Mouse (Mus musculus) MEL (cell line): ENCODE results near the gene Rgma. TPM values are rescaled to one million over a fixed set of nuclear protein-coding genes. Genes with fewer than 3 reads are reported as not detected.

Source experiments
- DNase-seq: peaks from one replicate; pipeline ENCODE4 v3.0.0; 2011; ENCODE audit warnings: low read depth, low spot score
- H3K27ac ChIP-seq: 2 replicates; pipeline ENCODE4 v1.5.1; 2012; ENCODE audit warnings: low read depth, mild to moderate bottlenecking, control low read depth, low read length, moderate library complexity; ENCODE audit not compliant: control insufficient read depth
- H3K27me3 ChIP-seq, 2 experiments: fragments of 150-350 bp in 1 of 2; sonication (generic) in 1 of 2; 2 replicates each; pipeline ENCODE4 v1.6.1; 2012; ENCODE audit warnings: low read length in 2 of 2, mild to moderate bottlenecking in 2 of 2, improper control_type of control experiment in 1 of 2, moderate library complexity in 1 of 2; ENCODE audit not compliant: insufficient read depth in 2 of 2, control insufficient read depth in 1 of 2
- H3K36me3 ChIP-seq, 2 experiments: 2 replicates each; pipeline ENCODE4 v1.6.1; 2012 to 2014; ENCODE audit warnings: low read length in 2 of 2, improper control_type of control experiment in 1 of 2, inconsistent platforms in 1 of 2, mild to moderate bottlenecking in 1 of 2; ENCODE audit not compliant: insufficient read depth in 2 of 2, control insufficient read depth in 1 of 2
- H3K4me1 ChIP-seq, 2 experiments: fragments of 150-350 bp in 1 of 2; sonication (generic) in 1 of 2; 2 replicates each; pipeline ENCODE4 v1.6.1; 2012; ENCODE audit warnings: low read length in 2 of 2, improper control_type of control experiment in 1 of 2, mild to moderate bottlenecking in 1 of 2; ENCODE audit not compliant: insufficient read depth in 2 of 2, control insufficient read depth in 1 of 2
- H3K4me3 ChIP-seq, 2 experiments: fragments of 150-350 bp in 1 of 2; sonication (generic) in 1 of 2; 2 replicates each; pipeline ENCODE4 v1.5.1; 2012; ENCODE audit warnings: low read depth in 2 of 2, low read length in 2 of 2, mild to moderate bottlenecking in 2 of 2, moderate library complexity in 2 of 2, control low read depth in 1 of 2, improper control_type of control experiment in 1 of 2; ENCODE audit not compliant: control insufficient read depth in 1 of 2, insufficient read depth in 1 of 2
- H3K79me2 ChIP-seq: 2 replicates; pipeline ENCODE4 v1.6.1; 2012; ENCODE audit warnings: mild to moderate bottlenecking, low read length, moderate library complexity; ENCODE audit not compliant: control insufficient read depth, poor library complexity, insufficient read depth
- H3K9ac ChIP-seq: 2 replicates; pipeline ENCODE4 v1.6.1; 2012; ENCODE audit warnings: low read depth, mild to moderate bottlenecking, control low read depth, low read length, moderate library complexity; ENCODE audit not compliant: control insufficient read depth, poor library complexity, severe bottlenecking
- H3K9me3 ChIP-seq: fragments of 150-350 bp; sonication (generic); replicated peaks from 2 replicates; pipeline ENCODE4 v1.6.1; 2012; ENCODE audit warnings: mild to moderate bottlenecking, low read length, improper control_type of control experiment, moderate library complexity; ENCODE audit not compliant: insufficient read depth
- BHLHE40 ChIP-seq: IDR thresholded peaks from 2 replicates; pipeline ENCODE4 v1.6.1; 2012; ENCODE audit warnings: low read depth, mild to moderate bottlenecking, inconsistent platforms, low read length, improper control_type of control experiment, borderline replicate concordance
- CHD1 ChIP-seq: IDR thresholded peaks from 2 replicates; pipeline ENCODE4 v1.6.1; 2012; ENCODE audit warnings: low read depth, mild to moderate bottlenecking, inconsistent platforms, low read length, improper control_type of control experiment
- CHD2 ChIP-seq: IDR thresholded peaks from 2 replicates; pipeline ENCODE4 v1.6.1; 2011; ENCODE audit warnings: low read length, improper control_type of control experiment
- E2F4 ChIP-seq: IDR thresholded peaks from 2 replicates; pipeline ENCODE4 v1.6.1; 2011; ENCODE audit warnings: low read depth, low read length, improper control_type of control experiment, borderline replicate concordance
- ELF1 ChIP-seq: IDR thresholded peaks from 2 replicates; pipeline ENCODE4 v1.6.1; 2014; ENCODE audit warnings: low read depth, mild to moderate bottlenecking, inconsistent platforms, low read length, improper control_type of control experiment, moderate library complexity
- ETS1 ChIP-seq: IDR thresholded peaks from 2 replicates; pipeline ENCODE4 v1.6.1; 2012; ENCODE audit warnings: low read depth, mild to moderate bottlenecking, inconsistent platforms, low read length, improper control_type of control experiment, moderate library complexity
- GABPA ChIP-seq: IDR thresholded peaks from 2 replicates; pipeline ENCODE4 v1.6.1; 2012; ENCODE audit warnings: low read depth, mild to moderate bottlenecking, inconsistent platforms, low read length, improper control_type of control experiment, moderate library complexity
- GATA1 ChIP-seq: IDR thresholded peaks from 2 replicates; pipeline ENCODE4 v1.6.1; 2011; ENCODE audit warnings: low read depth, low read length, improper control_type of control experiment
- HCFC1 ChIP-seq: IDR thresholded peaks from 2 replicates; pipeline ENCODE4 v1.6.1; 2012; ENCODE audit warnings: low read depth, mild to moderate bottlenecking, inconsistent platforms, low read length, improper control_type of control experiment, moderate library complexity
- KAT2A ChIP-seq: conservative IDR thresholded peaks from 2 replicates; pipeline ENCODE4 v1.6.1; 2012; ENCODE audit warnings: low read depth, low read length, improper control_type of control experiment, inconsistent platforms
- MAFK ChIP-seq: IDR thresholded peaks from 2 replicates; pipeline ENCODE4 v1.6.1; 2011; ENCODE audit warnings: low read depth, mild to moderate bottlenecking, low read length, improper control_type of control experiment, borderline replicate concordance
- MAX ChIP-seq: IDR thresholded peaks from 2 replicates; pipeline ENCODE4 v1.6.1; 2011; ENCODE audit warnings: low read length, improper control_type of control experiment
- MXI1 ChIP-seq: IDR thresholded peaks from 2 replicates; pipeline ENCODE4 v1.6.1; 2011; ENCODE audit warnings: mild to moderate bottlenecking, low read depth, low read length, improper control_type of control experiment
- MYB ChIP-seq: IDR thresholded peaks from 2 replicates; pipeline ENCODE4 v1.6.1; 2011; ENCODE audit warnings: mild to moderate bottlenecking, low read depth, low read length, improper control_type of control experiment
- MYC ChIP-seq: IDR thresholded peaks from 2 replicates; pipeline ENCODE4 v1.6.1; 2011; ENCODE audit warnings: low read depth, mild to moderate bottlenecking, low read length, improper control_type of control experiment, moderate library complexity
- NELFE ChIP-seq: IDR thresholded peaks from 2 replicates; pipeline ENCODE4 v1.6.1; 2011; ENCODE audit warnings: low read depth, low read length, improper control_type of control experiment
- NRF1 ChIP-seq: IDR thresholded peaks from 2 replicates; pipeline ENCODE4 v1.6.1; 2014; ENCODE audit warnings: low read depth, mild to moderate bottlenecking, inconsistent platforms, low read length, improper control_type of control experiment, moderate library complexity; ENCODE audit not compliant: poor library complexity, insufficient read depth, severe bottlenecking
- POLR2A ChIP-seq, 2 experiments: IDR thresholded peaks; 2 replicates each; pipeline ENCODE4 v1.6.1; 2011 to 2012; ENCODE audit warnings: low read length in 2 of 2, mild to moderate bottlenecking in 2 of 2, control low read depth in 1 of 2, improper control_type of control experiment in 1 of 2, low read depth in 1 of 2, moderate library complexity in 1 of 2; ENCODE audit not compliant: control insufficient read depth in 1 of 2, insufficient read depth in 1 of 2, poor library complexity in 1 of 2
- POLR2AphosphoS5 ChIP-seq: IDR thresholded peaks from 2 replicates; pipeline ENCODE4 v1.6.1; 2012; ENCODE audit warnings: low read depth, borderline replicate concordance, mild to moderate bottlenecking, inconsistent platforms, low read length, moderate library complexity, mixed read lengths
- RAD21 ChIP-seq: IDR thresholded peaks from 2 replicates; pipeline ENCODE4 v1.6.1; 2011; ENCODE audit warnings: mild to moderate bottlenecking, low read depth, low read length, improper control_type of control experiment
- RCOR1 ChIP-seq: IDR thresholded peaks from 2 replicates; pipeline ENCODE4 v1.6.1; 2012; ENCODE audit warnings: low read depth, mild to moderate bottlenecking, inconsistent platforms, low read length, improper control_type of control experiment
- SIN3A ChIP-seq: IDR thresholded peaks from 2 replicates; pipeline ENCODE4 v1.6.1; 2012; ENCODE audit warnings: low read length, improper control_type of control experiment, inconsistent platforms
- TCF12 ChIP-seq: IDR thresholded peaks from 2 replicates; pipeline ENCODE4 v1.6.1; 2014; ENCODE audit warnings: low read depth, mild to moderate bottlenecking, inconsistent platforms, low read length, improper control_type of control experiment, moderate library complexity
- USF2 ChIP-seq, 2 experiments: IDR thresholded peaks; 2 replicates each; pipeline ENCODE4 v1.6.1; 2011 to 2012; ENCODE audit warnings: improper control_type of control experiment in 2 of 2, low read length in 2 of 2, borderline replicate concordance in 1 of 2, inconsistent platforms in 1 of 2, low read depth in 1 of 2, mild to moderate bottlenecking in 1 of 2; ENCODE audit not compliant: insufficient read depth in 1 of 2
- ZC3H11A ChIP-seq: IDR thresholded peaks from 2 replicates; pipeline ENCODE4 v1.6.1; 2012; ENCODE audit warnings: low read depth, mild to moderate bottlenecking, inconsistent platforms, low read length, improper control_type of control experiment
- ZNF384 ChIP-seq: IDR thresholded peaks from 2 replicates; pipeline ENCODE4 v1.6.1; 2012; ENCODE audit warnings: low read depth, mild to moderate bottlenecking, inconsistent platforms, low read length, improper control_type of control experiment
- polyA plus RNA-seq, 2 experiments: library from polyadenylated mRNA; stranded (reverse) in 1 of 2; unstranded in 1 of 2; fragments of >175 nt in 1 of 2; fragments of >200 nt in 1 of 2; gene quantifications; 2 replicates each; pipeline versions ENCODE4 v1.2.1 to v1.2.4; 2012; ENCODE audit warnings: low replicate concordance in 2 of 2, low read depth in 1 of 2; ENCODE audit not compliant: insufficient read length in 2 of 2, insufficient read depth in 1 of 2, missing spikeins in 1 of 2
- total RNA-seq: library from RNA; depleted of rRNA; stranded (reverse); fragments of 300-350 nt; gene quantifications from 2 replicates; pipeline ENCODE4 v1.2.3, GENCODE M21; 2012

Gene Rgma
- total and polyA plus RNA-seq, 3 experiments, result not detected

GRCm38 (mm10) chr7:73427794-73428193 is 52.5 kb downstream of the Rgma start:
- Histone ChIP-seq H3K4me3 (no peak overlapping the region), H3K9ac (no peak overlapping the region), H3K9me3 (no peaks in the 10 kb centered on the region), H3K4me1 (no peaks in the 10 kb centered on the region), H3K27me3 (no peaks in the 10 kb centered on the region), H3K79me2 (no peaks in the 10 kb centered on the region), H3K27ac (no peak overlapping the region), H3K36me3 (peaks cover 0 to 8% of the 10 kb centered on the region in 2 experiments; a peak in 2 of 4 replicates)
- no peak for DNase-seq
- no peak for TF ChIP-seq BHLHE40
- TF ChIP-seq GABPA, result no peak
- no peak for TF ChIP-seq ZNF384
- no peak for TF ChIP-seq KAT2A
- no peak for TF ChIP-seq CHD1
- TF ChIP-seq RAD21, result no peak
- no peak for TF ChIP-seq GATA1
- no peak for TF ChIP-seq POLR2AphosphoS5
- TF ChIP-seq TCF12, result no peak
- TF ChIP-seq MAX, result no peak
- TF ChIP-seq ZC3H11A, result no peak
- no peak for TF ChIP-seq ELF1
- no peak for TF ChIP-seq NELFE
- TF ChIP-seq POLR2A (IDR thresholded peaks at IDR 0.05; ENCODE audit: control insufficient read depth in 1 of 2, insufficient read depth in 1 of 2, low read depth in 1 of 2, low read length in 2 of 2, poor library complexity in 1 of 2), result no peak
- no peak for TF ChIP-seq CHD2
- no peak for TF ChIP-seq RCOR1
- no peak for TF ChIP-seq E2F4
- no peak for TF ChIP-seq MYB

DNA sequence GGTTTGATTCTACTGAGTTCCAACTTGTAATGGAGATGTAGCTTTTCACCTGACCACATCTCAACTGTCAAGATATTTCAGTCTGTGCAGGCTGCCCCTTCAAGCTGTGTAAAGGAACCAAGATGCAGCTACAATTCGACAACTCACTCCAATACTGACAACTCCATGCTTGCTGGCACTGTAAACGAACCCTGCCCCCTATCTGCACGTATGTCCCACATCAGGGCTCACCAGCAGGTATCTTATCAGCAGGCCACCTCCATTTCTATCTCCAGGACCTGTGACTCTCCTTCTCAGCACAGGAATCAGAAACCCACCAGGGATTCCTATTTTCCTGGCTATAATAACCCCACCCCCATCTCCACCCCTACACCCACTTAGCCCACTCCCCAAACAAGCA is 53.2 kb downstream of the Rgma start:
- no peak overlapping the region for H3K9ac ChIP-seq
- peaks cover 0 to 10% of the 10 kb centered on the region in 2 experiments; a peak in 2 of 4 replicates for H3K36me3 ChIP-seq
- no peak for DNase-seq
- no peak overlapping the region for H3K4me3 ChIP-seq
- H3K27ac ChIP-seq, result no peak overlapping the region
- H3K4me1 ChIP-seq, result no peaks in the 10 kb centered on the region
- no peaks in the 10 kb centered on the region for H3K9me3 ChIP-seq
- no peak for TF ChIP-seq RAD21
- TF ChIP-seq ZC3H11A, result no peak
- TF ChIP-seq MAFK, result no peak
- no peak for TF ChIP-seq MXI1
- TF ChIP-seq MAX, result no peak
- no peak for TF ChIP-seq ZNF384
- no peak for TF ChIP-seq NRF1
- no peak for TF ChIP-seq GABPA
- TF ChIP-seq HCFC1, result no peak
- TF ChIP-seq BHLHE40, result no peak
- no peak for TF ChIP-seq ELF1
- TF ChIP-seq CHD1, result no peak
- TF ChIP-seq NELFE, result no peak
- TF ChIP-seq CHD2, result no peak
- no peak for TF ChIP-seq MYC
- TF ChIP-seq USF2 (IDR thresholded peaks at IDR 0.05; ENCODE audit: borderline replicate concordance in 1 of 2, insufficient read depth in 1 of 2, low read depth in 1 of 2, low read length in 2 of 2), result no peak
- TF ChIP-seq TCF12, result no peak
- no peak for TF ChIP-seq SIN3A
- TF ChIP-seq ETS1, result no peak
- no peaks in the 10 kb centered on the region for H3K79me2 ChIP-seq
- H3K27me3 ChIP-seq, result no peaks in the 10 kb centered on the region
